Mouse (Mus musculus): ENCODE results near the gene Rtf1.

The Rtf1 gene

GRCm38 (mm10) chr2:119730735-119731134, 55.9 kb downstream of the Rtf1 start:
- no peak for DNase-seq (ENCODE audit: low read depth, low spot score)

- DNase-seq (ENCODE audit: low read depth, low spot score): no peak
Measured at GRCm38 (mm10) chr2:119737124-119737523, 62.3 kb downstream of the Rtf1 start.

GRCm38 (mm10) chr2:119740567-119740966, 65.7 kb downstream of the Rtf1 start:
- DNase-seq (ENCODE audit: low read depth, low spot score): no peak

GRCm38 (mm10) chr2:119741581-119742411, 66.9 kb downstream of the Rtf1 start, which contains the start of gene Itpka:
Gene Itpka, plus strand, starts transcription at chr2:119742337.
- peak; percentile 53 for DNase-seq (ENCODE audit: low read depth, low spot score)

GRCm38 (mm10) chr2:119742461-119743175, 67.8 kb downstream of the Rtf1 start:
- DNase-seq (ENCODE audit: low read depth, low spot score): no peak

GRCm38 (mm10) chr2:119743176-119743807, 68.4 kb downstream of the Rtf1 start:
- DNase-seq (ENCODE audit: low read depth, low spot score): no peak

- no peak for DNase-seq (ENCODE audit: low read depth, low spot score)
Measured at GRCm38 (mm10) chr2:119743808-119744162, 68.9 kb downstream of the Rtf1 start.

GRCm38 (mm10) chr2:119744163-119745111, 69.6 kb downstream of the Rtf1 start:
- DNase-seq (ENCODE audit: low read depth, low spot score): no peak

GRCm38 (mm10) chr2:119745281-119745680, 70.4 kb downstream of the Rtf1 start:
- no peak for DNase-seq (ENCODE audit: low read depth, low spot score)

GRCm38 (mm10) chr2:119747554-119747953, 72.7 kb downstream of the Rtf1 start:
- no peak for DNase-seq (ENCODE audit: low read depth, low spot score)

- DNase-seq (ENCODE audit: low read depth, low spot score): no peak
Measured at GRCm38 (mm10) chr2:119749260-119749659, 74.4 kb downstream of the Rtf1 start.

- no peak for DNase-seq (ENCODE audit: low read depth, low spot score)
Measured at GRCm38 (mm10) chr2:119757601-119758100, 82.8 kb downstream of the Rtf1 start.

- DNase-seq (ENCODE audit: low read depth, low spot score): no peak
Measured at GRCm38 (mm10) chr2:119758101-119758843, 83.4 kb downstream of the Rtf1 start.

GRCm38 (mm10) chr2:119758844-119759835, 84.3 kb downstream of the Rtf1 start:
- DNase-seq (ENCODE audit: low read depth, low spot score): no peak

- DNase-seq (ENCODE audit: low read depth, low spot score): no peak
Measured at GRCm38 (mm10) chr2:119760251-119760650, 85.4 kb downstream of the Rtf1 start, which contains the start of gene Ltk. Gene Ltk, minus strand, starts transcription at chr2:119760431.

GRCm38 (mm10) chr2:119762276-119762675, 87.4 kb downstream of the Rtf1 start:
- no peak for DNase-seq (ENCODE audit: low read depth, low spot score)

- no peak for DNase-seq (ENCODE audit: low read depth, low spot score)
Measured at GRCm38 (mm10) chr2:119763924-119764323, 89.1 kb downstream of the Rtf1 start.

- DNase-seq (ENCODE audit: low read depth, low spot score): no peak
Measured at GRCm38 (mm10) chr2:119767246-119767645, 92.4 kb downstream of the Rtf1 start.

Measured in forelimb bud, embryonic 11.5 days (tissue).